In genomic region chr11:108929176-108929575, GRCm38 (mm10) we compare ENCODE assay signal across 14 mouse cellular contexts. TPM values are rescaled to one million over a fixed set of nuclear protein-coding genes. Genes with fewer than 3 reads are reported as not detected.
A peak's percentile ranks its signal among the peaks of the same experiment; 100 is the strongest.
DNase-seq lines count a peak whose midpoint lies in the region; ATAC-seq lines count a peak whose summit lies in the region.
"Had no signal": no experiment of that assay in that cellular context is flagged by ENCODE, and none has a peak within 500 bp of the region (broad histone marks: within the 10 kb centered on the region; RNA-seq: fewer than 3 reads in every experiment).

No protein-coding gene starts in this region.

- no peaks in the 10 kb centered on the region for H3K27me3 ChIP-seq in forebrain, embryonic 11.5 days (ENCODE audit: control insufficient read depth, insufficient read depth, low read length)
- no peaks in the 10 kb centered on the region for H3K27me3 ChIP-seq in forebrain, embryonic 15.5 days
- no peaks in the 10 kb centered on the region for H3K27me3 ChIP-seq in forebrain, embryonic 12.5 days
- H3K27me3 ChIP-seq in limb, embryonic 10.5 days (ENCODE audit: low read depth, poor library complexity, severe bottlenecking), result no peaks in the 10 kb centered on the region
- no peaks in the 10 kb centered on the region for H3K27me3 ChIP-seq in midbrain, embryonic 16.5 days (ENCODE audit: control insufficient read depth, insufficient read depth, low read depth, low read length)
- H3K27me3 ChIP-seq in liver, embryonic 12.5 days (replicated peaks), result peaks cover 15% of the 10 kb centered on the region

- H3K4me1 ChIP-seq in forebrain, embryonic 11.5 days (replicated peaks; ENCODE audit: control insufficient read depth, insufficient read depth, low read length), result peaks cover 67% of the 10 kb centered on the region
- peaks cover 74% of the 10 kb centered on the region for H3K4me1 ChIP-seq in forebrain, embryonic 15.5 days
- peaks cover 86% of the 10 kb centered on the region for H3K4me1 ChIP-seq in forebrain, embryonic 12.5 days
- peaks cover 80% of the 10 kb centered on the region for H3K4me1 ChIP-seq in limb, embryonic 10.5 days
- H3K4me1 ChIP-seq in midbrain, embryonic 16.5 days (ENCODE audit: control insufficient read depth, insufficient read depth, low read length), result peaks cover 75% of the 10 kb centered on the region
- 0 out of 2 replicates have a peak, but pooled peaks cover 10% of the 10 kb centered on the region for H3K4me1 ChIP-seq in liver, embryonic 12.5 days

- 0 out of 2 replicates have a peak overlapping the region, but pooled peaks have one; percentile 23 for H3K9ac ChIP-seq in forebrain, embryonic 11.5 days (ENCODE audit: low read length)
- no peak overlapping the region for H3K9ac ChIP-seq in forebrain, embryonic 15.5 days (replicated peaks)
- 0 out of 2 replicates have a peak overlapping the region, but pooled peaks have one; percentile 17 for H3K9ac ChIP-seq in forebrain, embryonic 12.5 days
- 0 out of 2 replicates have a peak overlapping the region, but pooled peaks have one; percentile 30 for H3K9ac ChIP-seq in midbrain, embryonic 16.5 days (ENCODE audit: low read depth, low read length)
- H3K9ac ChIP-seq in liver, embryonic 12.5 days, result no peak overlapping the region
- H3K9ac ChIP-seq: heart, embryonic 15.5 days had no signal

- H3K4me3 ChIP-seq in forebrain, embryonic 11.5 days (ENCODE audit: low read depth, low read length), result no peak overlapping the region
- H3K4me3 ChIP-seq in forebrain, embryonic 15.5 days, result no peak overlapping the region
- peak overlapping the region; percentile 92; the same call in 1 of the 2 replicates for H3K4me3 ChIP-seq in forebrain, embryonic 12.5 days (replicated peaks)
- H3K4me3 ChIP-seq in limb, embryonic 10.5 days, result peak overlapping the region; percentile 32; the same call in 1 of the 2 replicates
- H3K4me3 ChIP-seq in midbrain, embryonic 16.5 days (ENCODE audit: low read depth, low read length), result no peak overlapping the region
- no peak overlapping the region for H3K4me3 ChIP-seq in liver, embryonic 12.5 days
- H3K4me3 ChIP-seq: gastrocnemius, adult 2 months; heart, embryonic 15.5 days had no signal

- H3K4me2 ChIP-seq in forebrain, embryonic 11.5 days (ENCODE audit: low read depth, low read length, severe bottlenecking), result peak overlapping the region; percentile 80
- no peak overlapping the region for H3K4me2 ChIP-seq in forebrain, embryonic 15.5 days (replicated peaks)
- peak overlapping the region; percentile 88 for H3K4me2 ChIP-seq in forebrain, embryonic 12.5 days
- peak overlapping the region; percentile 88 for H3K4me2 ChIP-seq in midbrain, embryonic 16.5 days (ENCODE audit: low read length)
- H3K4me2 ChIP-seq in liver, embryonic 12.5 days, result no peak overlapping the region
- H3K4me2 ChIP-seq: heart, embryonic 15.5 days had no signal

- H3K9me3 ChIP-seq in forebrain, embryonic 11.5 days (ENCODE audit: control insufficient read depth, low read length), result no peaks in the 10 kb centered on the region; the same call in 1 of the 2 replicates
- no peaks in the 10 kb centered on the region for H3K9me3 ChIP-seq in forebrain, embryonic 15.5 days
- no peaks in the 10 kb centered on the region for H3K9me3 ChIP-seq in forebrain, embryonic 12.5 days
- no peaks in the 10 kb centered on the region for H3K9me3 ChIP-seq in limb, embryonic 10.5 days (replicated peaks)
- no peaks in the 10 kb centered on the region for H3K9me3 ChIP-seq in midbrain, embryonic 16.5 days (replicated peaks; ENCODE audit: control insufficient read depth, low read length, poor library complexity, severe bottlenecking)
- H3K9me3 ChIP-seq in liver, embryonic 12.5 days (replicated peaks), result no peaks in the 10 kb centered on the region
- H3K9me3 ChIP-seq: heart, embryonic 15.5 days had no signal

- no peak for ATAC-seq in forebrain, embryonic 11.5 days (replicated peaks; ENCODE audit: low FRiP score)
- no peak for ATAC-seq in forebrain, embryonic 15.5 days (replicated peaks)
- no peak for ATAC-seq in forebrain, embryonic 12.5 days (ENCODE audit: low FRiP score)
- no peak for ATAC-seq in midbrain, embryonic 16.5 days
- ATAC-seq in liver, embryonic 12.5 days, result no peak
- ATAC-seq: intestine, postnatal 0 days had no signal

- peaks cover 15% of the 10 kb centered on the region for H3K36me3 ChIP-seq in forebrain, embryonic 11.5 days (ENCODE audit: control insufficient read depth, insufficient read depth, low read length)
- H3K36me3 ChIP-seq in forebrain, embryonic 15.5 days, result peaks cover 19% of the 10 kb centered on the region; the same call in 1 of the 2 replicates
- H3K36me3 ChIP-seq in forebrain, embryonic 12.5 days (replicated peaks), result peaks cover 47% of the 10 kb centered on the region
- peaks cover 82% of the 10 kb centered on the region for H3K36me3 ChIP-seq in limb, embryonic 10.5 days
- H3K36me3 ChIP-seq in midbrain, embryonic 16.5 days (ENCODE audit: control insufficient read depth, insufficient read depth, low read length), result peaks cover 10% of the 10 kb centered on the region; the same call in 1 of the 2 replicates
- H3K36me3 ChIP-seq in liver, embryonic 12.5 days, result peaks cover 13% of the 10 kb centered on the region; the same call in 1 of the 2 replicates
- H3K36me3 ChIP-seq: heart, embryonic 15.5 days had no signal

- DNase-seq in forebrain, embryonic 11.5 days (ENCODE audit: low spot score), result no peak
- no peak for DNase-seq in limb, embryonic 10.5 days (ENCODE audit: low spot score)
- DNase-seq in Muller cell, postnatal 12 days (ENCODE audit: inconsistent ontology term), result no peak
- DNase-seq in frontal cortex, postnatal 10 days (ENCODE audit: low spot score in 2 of 2), result no peak
- DNase-seq: cerebellum, adult 9-10 months; gastrocnemius, adult 2 months; layer of hippocampus, adult 9-11 months; thymus, adult 18-20 months had no signal

- 40% methylated on average over 4 of the region's 4 CpGs for WGBS in forebrain, embryonic 11.5 days
- WGBS in forebrain, embryonic 15.5 days, result 43% methylated on average over 4 of the region's 4 CpGs
- WGBS in forebrain, embryonic 12.5 days, result 33% methylated on average over 4 of the region's 4 CpGs
- WGBS in limb, embryonic 10.5 days, result 43% methylated on average over 4 of the region's 4 CpGs
- 28% methylated on average over 4 of the region's 4 CpGs for WGBS in midbrain, embryonic 16.5 days
- WGBS in liver, embryonic 12.5 days (ENCODE audit: insufficient replicate concordance), result 59% methylated on average over 4 of the region's 4 CpGs

- 0 out of 2 replicates have a peak overlapping the region, but pooled peaks have one; percentile 25 for H3K27ac ChIP-seq in forebrain, embryonic 11.5 days (ENCODE audit: low read depth, low read length)
- H3K27ac ChIP-seq in forebrain, embryonic 15.5 days (replicated peaks), result no peak overlapping the region
- H3K27ac ChIP-seq in forebrain, embryonic 12.5 days, result no peak overlapping the region
- H3K27ac ChIP-seq in limb, embryonic 10.5 days, result peak overlapping the region; percentile 75
- H3K27ac ChIP-seq in midbrain, embryonic 16.5 days (ENCODE audit: low read length), result no peak overlapping the region
- H3K27ac ChIP-seq in liver, embryonic 12.5 days, result no peak overlapping the region
- H3K27ac ChIP-seq: heart, embryonic 15.5 days had no signal

RNA-seq across cellular contexts. Expression of gene Axin2, which starts 9.0 kb away (rescaled TPM):
- 20.9 and 23.9 TPM in 2 replicates for polyA plus RNA-seq in forebrain, embryonic 11.5 days (2014; fragmentation: Nextera tagmentation; extraction: Ambion mirVana)
- 6.6 and 6.7 TPM in 2 replicates for polyA plus RNA-seq in forebrain, embryonic 15.5 days (2015; fragmentation: Nextera tagmentation; extraction: Ambion mirVana)
- 14.8 and 17.4 TPM in 2 replicates for polyA plus RNA-seq in forebrain, embryonic 12.5 days (2016; fragmentation: Nextera tagmentation; extraction: Ambion mirVana)
- polyA plus RNA-seq in limb, embryonic 10.5 days (2016; fragmentation: Nextera tagmentation; extraction: Ambion mirVana), result 13.1 and 13.4 TPM in 2 replicates
- 9.3 and 11.3 TPM in 2 replicates for polyA plus RNA-seq in midbrain, embryonic 16.5 days (2015; fragmentation: Nextera tagmentation; extraction: Ambion mirVana)
- 0.41 and 0.85 TPM in 2 replicates for polyA plus RNA-seq in liver, embryonic 12.5 days (2016; fragmentation: Nextera tagmentation; extraction: Ambion mirVana)

Comparison
In these comparisons a context has a peak if more than half of its experiments do, and no peak if none do; other contexts are left out.
1. H3K27ac ChIP-seq: peak in forebrain, embryonic 11.5 days (single experiment) and limb, embryonic 10.5 days (single experiment); none in forebrain, embryonic 15.5 days (single experiment), forebrain, embryonic 12.5 days (single experiment), midbrain, embryonic 16.5 days (single experiment) and liver, embryonic 12.5 days (single experiment).
2. H3K4me2 ChIP-seq: peak in forebrain, embryonic 11.5 days (single experiment), forebrain, embryonic 12.5 days (single experiment) and midbrain, embryonic 16.5 days (single experiment); none in forebrain, embryonic 15.5 days (single experiment) and liver, embryonic 12.5 days (single experiment).
3. H3K4me3 ChIP-seq: peak in forebrain, embryonic 12.5 days (single experiment) and limb, embryonic 10.5 days (single experiment); none in forebrain, embryonic 11.5 days (single experiment), forebrain, embryonic 15.5 days (single experiment), midbrain, embryonic 16.5 days (single experiment) and liver, embryonic 12.5 days (single experiment).
4. H3K9ac ChIP-seq: peak in forebrain, embryonic 11.5 days (single experiment), forebrain, embryonic 12.5 days (single experiment) and midbrain, embryonic 16.5 days (single experiment); none in forebrain, embryonic 15.5 days (single experiment) and liver, embryonic 12.5 days (single experiment).